Mouse (Mus musculus) G1E (cell line): ENCODE measurements around the gene Plekhh2. TPM values are rescaled to one million over a fixed set of nuclear protein-coding genes. Genes with fewer than 3 reads are reported as not detected.

Experiments
- ATAC-seq: 2 replicates; pipeline ENCODE4 v1.8.0; 2016; ENCODE audit warnings: mild to moderate bottlenecking; ENCODE audit not compliant: insufficient number of reproducible peaks, poor library complexity, low FRiP score, severe bottlenecking; ENCODE audit errors: extremely low read depth
- DNase-seq: peaks from one replicate; pipeline ENCODE4 v3.0.0; 2012; ENCODE audit warnings: low spot score
- H3K27me3 ChIP-seq: 2 replicates; pipeline ENCODE4 v1.6.1; 2012; ENCODE audit warnings: mild to moderate bottlenecking, low read length, inconsistent platforms; ENCODE audit not compliant: insufficient read depth
- H3K36me3 ChIP-seq: replicated peaks from 2 replicates; pipeline ENCODE3; 2012; ENCODE audit warnings: mild to moderate bottlenecking, inconsistent platforms
- H3K4me1 ChIP-seq: 2 replicates; pipeline ENCODE4 v1.6.1; 2012; ENCODE audit warnings: low read depth, low read length, inconsistent platforms, mixed read lengths; ENCODE audit not compliant: insufficient read depth
- H3K4me3 ChIP-seq: 2 replicates; pipeline ENCODE4 v1.5.1; 2012; ENCODE audit warnings: low read depth, mild to moderate bottlenecking, inconsistent platforms, low read length, moderate library complexity, mixed read lengths
- H3K9me3 ChIP-seq: replicated peaks from 2 replicates; pipeline ENCODE4 v1.6.1; 2012; ENCODE audit warnings: inconsistent platforms
- CTCF ChIP-seq: IDR thresholded peaks from 2 replicates; pipeline ENCODE4 v1.5.1; 2012; ENCODE audit warnings: low read depth, low read length, inconsistent platforms, mixed read lengths
- GATA1 ChIP-seq: IDR thresholded peaks from 2 replicates; pipeline ENCODE4 v1.6.1; 2012; ENCODE audit warnings: borderline replicate concordance, low read length, inconsistent platforms, mixed read lengths
- GATA2 ChIP-seq: IDR thresholded peaks from 2 replicates; pipeline ENCODE4 v1.6.1; 2012; ENCODE audit warnings: low read depth, low read length, inconsistent platforms, borderline replicate concordance
- POLR2AphosphoS5 ChIP-seq: IDR thresholded peaks from 2 replicates; pipeline ENCODE4 v1.6.1; 2012; ENCODE audit warnings: low read depth, low read length, inconsistent platforms; ENCODE audit not compliant: insufficient replicate concordance
- TAL1 ChIP-seq: conservative IDR thresholded peaks from 2 replicates; pipeline ENCODE4 v1.6.1; 2012; ENCODE audit warnings: low read depth, low read length, inconsistent platforms, mixed read lengths
- polyA plus RNA-seq: library from polyadenylated mRNA; stranded (reverse); fragments of >175 nt; gene quantifications from 2 replicates; pipeline ENCODE4 v1.2.3, GENCODE M21; 2012
- total RNA-seq, 2 experiments: library from RNA; stranded (forward) in 1 of 2; stranded (reverse) in 1 of 2; fragments of 200-1000 nt in 1 of 2; fragments of >200 nt in 1 of 2; fragmentation: Nextera tagmentation in 1 of 2; gene quantifications; 2 replicates each; pipeline ENCODE4 v1.2.3; 2014 to 2017

The Plekhh2 gene
- total and polyA plus RNA-seq, 3 experiments, result 0.01 to 0.49 TPM; not detected in 1

DNA sequence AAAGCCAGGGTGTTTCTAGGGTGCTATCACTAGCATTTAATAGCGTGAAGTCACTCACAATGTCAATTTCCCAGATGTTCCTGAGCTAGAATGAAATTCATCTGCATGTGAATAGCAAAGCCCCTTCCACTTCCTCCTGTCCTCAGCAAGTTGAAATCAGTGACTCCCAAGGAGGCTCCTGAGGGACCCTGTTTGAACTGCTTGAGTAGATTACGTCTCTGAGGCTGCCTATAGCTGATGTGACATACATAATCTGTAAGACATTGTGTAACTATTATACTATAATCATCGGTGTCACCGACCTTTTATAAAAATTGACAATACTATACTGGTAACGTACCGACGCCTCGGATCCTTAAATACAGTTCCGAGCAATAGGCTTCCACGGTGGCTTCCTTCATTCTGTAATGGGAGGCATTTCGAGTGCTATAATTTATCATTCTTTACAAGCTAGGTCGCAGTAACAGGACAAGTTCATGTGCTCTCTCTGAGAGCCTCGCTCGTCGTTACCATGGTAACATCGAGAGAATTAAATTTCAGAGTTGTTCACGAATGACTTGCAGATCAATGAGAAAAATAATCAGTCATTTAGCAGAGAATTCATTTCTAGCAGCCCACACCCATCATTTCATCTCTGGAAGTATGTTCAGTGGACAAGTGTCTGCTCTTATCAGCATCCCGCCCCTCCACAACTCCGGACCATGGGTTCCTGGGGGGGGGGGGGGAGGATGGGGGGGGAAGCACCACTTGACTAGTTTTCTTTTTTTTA, 145.1 kb downstream of the Plekhh2 start:
- H3K4me1 ChIP-seq, result no peaks in the 10 kb centered on the region
- H3K9me3 ChIP-seq, result no peaks in the 10 kb centered on the region
- H3K4me3 ChIP-seq, result no peak overlapping the region
- DNase-seq (no peak), ATAC-seq (no peak)
- H3K27me3 ChIP-seq, result no peaks in the 10 kb centered on the region
- TF ChIP-seq GATA1 (no peak), GATA2 (no peak), CTCF (no peak), TAL1 (no peak), POLR2AphosphoS5 (no peak)
- no peaks in the 10 kb centered on the region for H3K36me3 ChIP-seq

DNA sequence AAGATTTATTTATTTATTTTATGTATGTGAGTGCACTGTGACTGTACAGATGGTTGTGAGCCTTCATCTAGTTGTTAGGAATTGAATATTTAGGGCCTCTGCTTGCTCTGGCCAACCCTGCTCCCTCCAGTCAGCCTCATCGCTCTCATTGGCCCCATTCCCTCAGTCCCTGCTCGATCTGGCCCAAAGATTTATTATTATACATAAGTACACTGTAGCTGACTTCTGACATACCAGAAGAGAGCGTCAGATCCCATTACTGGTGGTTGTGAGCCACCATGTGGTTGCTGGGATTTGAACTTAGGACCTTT, 145.7 kb downstream of the Plekhh2 start:
- Histone ChIP-seq H3K4me1 (no peaks in the 10 kb centered on the region), H3K9me3 (no peaks in the 10 kb centered on the region)
- ATAC-seq, result no peak

DNA sequence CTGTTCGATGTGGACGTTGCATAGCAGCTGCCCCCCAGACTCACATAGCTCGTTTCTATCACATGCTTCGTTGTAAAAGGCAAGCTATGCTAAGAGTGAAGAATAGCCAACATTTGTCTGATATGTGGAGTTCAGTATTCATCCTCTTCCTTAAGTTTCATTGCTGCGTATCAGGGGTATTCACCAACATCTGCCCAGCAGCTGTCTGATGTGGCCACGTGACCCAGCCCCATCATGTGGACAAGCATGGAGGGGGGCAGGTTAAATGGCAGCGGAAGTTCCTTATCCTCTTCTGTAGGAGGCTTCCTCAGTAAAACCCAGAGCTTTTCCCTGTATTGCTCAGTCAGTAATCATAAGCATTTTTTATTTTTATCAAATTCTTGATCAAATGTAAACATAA, 146.1 kb downstream of the Plekhh2 start:
- TF ChIP-seq CTCF, result no peak
- no peak for TF ChIP-seq GATA2
- no peak for TF ChIP-seq TAL1
- no peak for TF ChIP-seq GATA1
- TF ChIP-seq POLR2AphosphoS5, result no peak

More for the DNA sequence above, 145.7 kb downstream of the Plekhh2 start:
- no peak overlapping the region for H3K4me3 ChIP-seq
- TF ChIP-seq CTCF (no peak), GATA1 (no peak), TAL1 (no peak)
- no peaks in the 10 kb centered on the region for H3K36me3 ChIP-seq
- no peaks in the 10 kb centered on the region for H3K27me3 ChIP-seq
- no peak for DNase-seq

DNA sequence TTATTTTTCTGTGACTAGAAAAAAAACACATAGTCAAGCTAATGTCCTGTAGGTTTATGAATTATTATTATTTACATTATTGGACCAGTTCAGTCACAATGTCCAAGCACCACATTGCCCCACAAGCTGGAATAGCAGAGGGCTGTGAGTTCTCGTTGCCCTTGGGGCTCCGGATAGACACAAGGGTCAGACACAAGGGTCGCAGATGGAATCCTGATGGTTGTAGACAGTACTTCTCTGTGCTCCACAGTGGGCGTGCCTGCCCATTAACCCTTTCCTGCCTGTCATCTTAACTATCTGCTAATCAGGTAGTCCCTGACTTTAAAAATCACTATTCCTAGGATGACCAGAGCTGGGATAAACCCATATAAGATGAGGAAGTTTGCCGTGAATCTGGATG, 146.5 kb downstream of the Plekhh2 start:
- TF ChIP-seq GATA2 (no peak), TAL1 (no peak), CTCF (no peak), POLR2AphosphoS5 (no peak), GATA1 (no peak)
- Histone ChIP-seq H3K36me3 (no peaks in the 10 kb centered on the region), H3K9me3 (no peaks in the 10 kb centered on the region), H3K27me3 (no peaks in the 10 kb centered on the region), H3K4me3 (no peak overlapping the region), H3K4me1 (no peaks in the 10 kb centered on the region)
- DNase-seq, result no peak
- no peak for ATAC-seq

More for the DNA sequence above, 146.1 kb downstream of the Plekhh2 start:
- Histone ChIP-seq H3K4me1 (no peaks in the 10 kb centered on the region), H3K27me3 (no peaks in the 10 kb centered on the region), H3K4me3 (no peak overlapping the region), H3K36me3 (no peaks in the 10 kb centered on the region), H3K9me3 (no peaks in the 10 kb centered on the region)
- DNase-seq (no peak), ATAC-seq (no peak)

- H3K4me3 ChIP-seq, result no peak overlapping the region
- no peaks in the 10 kb centered on the region for H3K36me3 ChIP-seq
- no peak for DNase-seq
- H3K9me3 ChIP-seq, result no peaks in the 10 kb centered on the region
- TF ChIP-seq GATA1 (no peak), POLR2AphosphoS5 (no peak), CTCF (no peak), GATA2 (no peak)
- H3K27me3 ChIP-seq, result no peaks in the 10 kb centered on the region
- ATAC-seq, result no peak
- no peaks in the 10 kb centered on the region for H3K4me1 ChIP-seq
Measured at GRCm38 (mm10) chr17:84658951-84659350, 147.3 kb downstream of the Plekhh2 start.

GRCm38 (mm10) chr17:84665053-84665452, 153.4 kb downstream of the Plekhh2 start:
- no peaks in the 10 kb centered on the region for H3K4me1 ChIP-seq
- no peak overlapping the region for H3K4me3 ChIP-seq
- 0 out of 2 replicates have a peak, but pooled peaks cover 2% of the 10 kb centered on the region for H3K9me3 ChIP-seq
- H3K27me3 ChIP-seq, result no peaks in the 10 kb centered on the region; the same call in 1 of the 2 replicates
- H3K36me3 ChIP-seq, result no peaks in the 10 kb centered on the region
- ATAC-seq (no peak), DNase-seq (no peak)
- TF ChIP-seq GATA1 (no peak), POLR2AphosphoS5 (no peak), TAL1 (no peak), CTCF (no peak), GATA2 (no peak)
